Mouse (Mus musculus): ENCODE results near the gene Gm21976.

Gm21976 gene

GRCm38 (mm10) chr13:98297883-98298482, 18.3 kb downstream of the Gm21976 start:
- DNase-seq (ENCODE audit: low read depth, low spot score) = no peak

DNA sequence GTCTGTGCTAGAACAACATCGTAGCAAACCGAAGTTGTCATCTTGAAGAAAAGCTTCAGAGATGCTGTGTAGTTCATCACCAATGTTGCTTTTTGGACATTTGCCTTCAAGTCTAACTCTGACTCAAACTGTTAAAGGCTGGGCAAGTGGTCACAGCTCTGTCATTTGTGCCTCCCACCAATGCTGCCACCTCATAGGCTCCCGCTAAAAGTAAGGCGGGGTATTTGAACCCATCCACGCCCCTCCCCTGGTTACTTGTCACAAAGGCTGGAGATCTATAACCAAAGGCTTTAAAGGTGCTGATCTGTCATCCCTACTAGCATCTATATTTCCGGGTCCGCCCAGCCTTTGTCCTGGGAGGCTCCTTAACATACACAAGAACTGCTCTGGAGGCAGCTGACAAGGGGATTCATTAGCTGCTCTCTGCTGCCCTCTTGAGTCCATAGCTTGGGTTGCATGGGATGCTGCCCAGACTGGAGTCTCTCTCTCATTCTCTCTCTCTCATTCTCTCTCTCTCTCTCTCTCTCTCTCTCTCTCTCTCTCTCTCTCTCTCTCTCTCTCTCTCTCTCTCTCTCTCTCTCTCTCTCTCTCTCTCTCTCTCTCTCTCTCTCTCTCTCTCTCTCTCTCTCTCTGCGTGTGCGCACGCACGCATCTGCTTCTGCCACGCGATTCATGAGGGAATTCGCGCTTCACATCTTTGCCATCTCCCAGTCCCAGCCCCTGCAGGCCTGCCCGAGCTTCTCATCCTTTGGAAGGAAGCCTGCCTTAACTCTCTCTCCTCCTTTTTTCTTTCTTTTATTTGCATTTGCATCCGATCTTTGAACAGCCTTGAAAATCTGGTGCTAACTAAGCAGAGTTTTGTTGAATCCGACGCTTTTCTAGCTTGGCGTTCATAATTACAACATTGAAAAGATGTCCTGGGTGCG, 19.4 kb downstream of the Gm21976 start:
- peak; percentile 55 for DNase-seq (ENCODE audit: low read depth, low spot score)

- DNase-seq (ENCODE audit: low read depth, low spot score) = no peak
Observed at GRCm38 (mm10) chr13:98305257-98305656, 25.6 kb downstream of the Gm21976 start.

DNA sequence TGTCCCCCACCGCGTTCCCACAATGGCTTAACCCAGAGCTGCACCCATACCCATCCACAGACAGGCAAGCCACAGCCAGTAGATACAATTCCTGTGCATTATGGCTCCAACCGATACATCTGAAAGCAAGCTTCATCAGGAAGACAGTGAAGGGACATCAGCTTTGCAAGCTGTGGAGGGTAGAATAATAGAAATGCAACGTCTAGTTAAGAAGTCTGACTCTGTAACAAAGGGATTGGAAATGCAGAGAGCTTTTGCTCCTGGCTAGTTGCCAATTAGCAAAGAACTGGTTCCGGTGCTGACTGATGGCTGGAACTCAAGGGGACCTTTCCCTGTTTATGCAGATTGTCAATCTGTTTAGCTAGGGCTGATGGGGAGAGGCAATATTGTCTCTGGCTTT, 26.7 kb downstream of the Gm21976 start:
- DNase-seq (ENCODE audit: low read depth, low spot score) = no peak

DNA sequence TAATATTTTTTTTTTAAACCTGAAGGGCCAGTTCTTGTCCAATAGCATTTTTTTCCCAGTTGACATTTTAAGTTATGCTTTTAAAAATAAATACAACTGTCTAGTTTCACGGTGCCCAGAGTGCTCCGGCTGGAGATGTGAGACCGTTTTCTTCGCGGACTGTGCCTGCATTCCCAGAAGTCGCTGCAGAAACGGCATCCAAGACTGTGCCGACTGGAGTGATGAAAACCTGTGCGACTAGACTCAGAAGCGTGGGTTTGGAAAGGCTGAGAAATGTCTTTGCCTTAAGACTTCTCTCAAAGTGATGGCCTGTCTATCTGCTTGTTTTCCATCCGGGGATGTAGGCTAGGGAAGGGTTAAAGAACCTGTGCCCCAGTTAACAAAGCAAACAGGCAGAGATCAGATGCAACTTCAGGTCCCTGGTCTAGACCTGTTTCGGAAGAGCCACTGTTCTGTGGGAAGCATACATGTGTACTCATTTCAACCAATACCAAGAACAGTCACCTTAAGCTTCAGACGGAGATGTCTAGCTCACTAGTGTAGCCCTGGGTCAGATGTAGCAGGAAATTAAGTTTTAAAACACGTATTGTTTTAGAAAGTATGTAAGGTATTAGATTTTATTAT, 27.3 kb downstream of the Gm21976 start:
- no peak for DNase-seq (ENCODE audit: low read depth, low spot score)

GRCm38 (mm10) chr13:98308004-98308403, 28.3 kb downstream of the Gm21976 start:
- no peak for DNase-seq (ENCODE audit: low read depth, low spot score)

- DNase-seq (ENCODE audit: low read depth, low spot score) = no peak
Observed at GRCm38 (mm10) chr13:98308724-98309123, 29.0 kb downstream of the Gm21976 start.

DNA sequence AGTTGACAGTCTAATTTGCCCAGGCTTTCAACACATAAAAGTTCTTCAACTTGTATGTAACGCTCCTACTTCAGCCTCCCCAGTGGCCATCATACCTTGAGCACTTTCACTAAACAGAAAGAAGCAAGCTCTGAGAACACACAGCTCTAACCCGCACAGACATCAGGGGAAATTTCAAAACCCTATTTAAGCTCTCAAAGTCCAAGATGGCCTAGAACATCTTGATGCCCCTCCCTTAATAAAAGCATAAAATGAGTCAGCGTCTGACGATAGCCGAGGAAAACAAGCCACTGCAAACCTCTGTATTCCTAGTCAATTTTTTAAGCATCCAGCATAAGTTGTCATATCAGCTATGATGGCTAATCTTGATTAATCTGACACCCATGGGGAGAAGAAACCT, 31.9 kb downstream of the Gm21976 start:
- no peak for DNase-seq (ENCODE audit: low read depth, low spot score)

GRCm38 (mm10) chr13:98313631-98314030, 33.9 kb downstream of the Gm21976 start:
- no peak for DNase-seq (ENCODE audit: low read depth, low spot score)

DNA sequence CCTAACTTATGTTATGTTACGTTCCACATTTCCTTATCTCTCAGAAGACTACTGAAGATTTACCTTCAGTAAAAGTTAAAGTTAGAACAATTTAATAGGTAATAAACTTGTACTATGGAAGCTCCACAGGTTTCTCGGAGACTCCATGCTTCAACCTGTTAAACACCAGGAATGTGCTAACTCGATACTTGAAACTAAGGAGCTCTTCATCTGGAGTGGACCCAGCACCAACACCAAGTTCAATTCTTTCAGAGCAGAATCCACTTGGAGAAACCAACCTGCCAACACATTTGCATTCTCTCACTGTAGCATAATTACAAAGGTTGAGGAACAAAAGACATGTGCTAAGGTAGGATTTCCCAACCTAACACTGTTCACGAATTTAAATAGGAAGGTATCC, 35.4 kb downstream of the Gm21976 start:
- DNase-seq (ENCODE audit: low read depth, low spot score) = no peak

- no peak for DNase-seq (ENCODE audit: low read depth, low spot score)
Observed at GRCm38 (mm10) chr13:98316140-98316479, 36.4 kb downstream of the Gm21976 start.

DNA sequence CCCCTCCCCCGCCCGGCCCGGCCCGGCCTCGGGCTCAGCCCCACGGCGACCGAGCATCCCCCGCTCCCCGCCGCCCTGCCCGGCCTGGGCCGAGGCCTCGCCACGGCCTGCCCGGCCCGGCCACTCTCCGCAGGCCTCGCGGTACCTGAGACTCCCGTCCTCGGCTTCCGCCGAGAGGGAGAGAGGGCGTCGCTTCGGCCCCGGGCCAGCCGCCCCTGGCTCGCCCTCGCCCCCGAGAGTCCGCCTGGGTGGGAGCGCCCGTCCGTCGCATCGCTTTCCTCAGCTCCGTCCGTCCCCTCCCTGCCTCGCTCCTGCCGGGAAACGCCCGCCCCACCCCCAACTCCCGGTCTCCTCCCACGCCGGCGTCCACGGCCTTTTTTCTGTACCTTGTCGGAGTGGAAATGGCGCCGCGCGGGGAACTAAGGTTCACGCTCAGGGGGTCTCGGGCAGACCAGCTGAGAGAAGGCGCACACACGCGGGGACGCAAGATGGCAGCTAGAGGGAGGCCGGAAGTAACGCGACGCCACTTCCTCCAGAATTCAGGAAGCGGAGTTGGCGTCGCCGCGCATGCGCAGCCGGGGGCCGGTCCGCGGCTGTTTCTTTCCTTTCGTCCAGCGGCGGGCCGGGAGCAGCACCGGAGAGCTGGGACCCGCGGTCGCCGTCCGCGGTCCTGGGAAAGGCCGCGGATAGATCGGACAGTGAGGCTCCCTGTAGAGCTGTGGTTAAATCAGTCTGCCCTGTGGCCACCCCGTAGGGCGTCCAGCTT, 37.0 kb downstream of the Gm21976 start, which contains the start of gene Btf3:
TSS of gene Btf3 (minus strand) at position 527 of the 766 bp plus-strand sequence.
- DNase-seq (ENCODE audit: low read depth, low spot score) = peak; percentile 82

GRCm38 (mm10) chr13:98317246-98317677, 37.6 kb downstream of the Gm21976 start:
- DNase-seq (ENCODE audit: low read depth, low spot score) = no peak

GRCm38 (mm10) chr13:98317911-98318310, 38.2 kb downstream of the Gm21976 start:
- DNase-seq (ENCODE audit: low read depth, low spot score) = no peak

DNA sequence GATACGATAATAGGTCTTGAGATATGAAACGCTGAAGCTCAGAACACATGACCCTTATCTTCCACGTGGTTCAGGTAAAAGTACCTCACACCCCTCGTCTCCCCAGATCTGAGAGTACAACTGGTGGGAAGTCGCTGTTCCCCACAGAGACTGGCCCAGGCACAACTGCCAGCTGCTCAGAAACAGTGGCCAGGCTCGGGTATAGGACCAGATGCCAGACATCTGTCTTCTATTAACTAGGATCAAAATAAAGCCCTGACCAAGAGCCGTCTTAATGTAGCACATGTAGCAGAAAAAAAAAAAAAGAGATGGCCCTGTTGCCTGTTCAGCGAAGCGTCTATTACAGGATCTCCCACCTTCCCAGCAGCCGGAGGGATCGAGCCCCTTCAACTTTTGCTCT, 45.3 kb downstream of the Gm21976 start:
- no peak for DNase-seq (ENCODE audit: low read depth, low spot score)

DNA sequence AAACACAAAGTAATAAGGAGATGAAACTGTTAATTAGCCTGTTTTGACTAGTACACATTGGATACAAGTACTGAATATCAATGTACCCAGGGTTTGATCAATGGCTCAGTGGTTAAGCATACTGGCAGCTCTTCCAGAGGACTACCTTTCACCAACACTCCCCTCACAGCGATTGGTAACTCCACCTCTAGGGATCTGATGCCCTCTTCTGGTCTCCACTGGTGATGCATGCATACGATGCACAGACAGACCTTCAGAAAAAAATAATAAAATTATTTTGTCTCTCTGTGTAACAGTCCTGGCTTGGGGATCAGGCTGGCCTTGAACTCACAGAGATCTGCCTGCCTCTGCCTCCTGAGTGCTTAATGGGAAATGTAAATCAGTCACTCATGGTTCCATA, 52.4 kb downstream of the Gm21976 start:
- no peak for DNase-seq (ENCODE audit: low read depth, low spot score)

DNA sequence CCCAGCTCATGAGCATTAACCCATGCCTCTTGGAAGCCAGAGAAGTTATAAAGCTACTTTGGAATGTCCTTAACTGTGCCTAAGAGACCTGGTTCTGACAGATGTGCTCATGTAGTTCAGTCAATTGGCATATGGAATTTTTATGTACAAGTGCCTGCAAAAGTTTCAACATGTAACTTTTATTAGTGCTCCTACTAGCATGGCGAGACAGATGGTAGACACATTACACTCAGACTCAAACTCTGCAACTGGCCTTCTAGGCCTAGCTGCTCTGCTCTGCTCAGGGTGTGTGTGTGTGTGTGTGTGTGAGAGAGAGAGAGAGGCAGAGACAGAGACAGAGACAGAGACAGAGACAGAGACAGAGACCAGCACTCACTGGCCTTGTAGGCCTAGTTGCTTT, 56.5 kb downstream of the Gm21976 start:
- no peak for DNase-seq (ENCODE audit: low read depth, low spot score)

DNA sequence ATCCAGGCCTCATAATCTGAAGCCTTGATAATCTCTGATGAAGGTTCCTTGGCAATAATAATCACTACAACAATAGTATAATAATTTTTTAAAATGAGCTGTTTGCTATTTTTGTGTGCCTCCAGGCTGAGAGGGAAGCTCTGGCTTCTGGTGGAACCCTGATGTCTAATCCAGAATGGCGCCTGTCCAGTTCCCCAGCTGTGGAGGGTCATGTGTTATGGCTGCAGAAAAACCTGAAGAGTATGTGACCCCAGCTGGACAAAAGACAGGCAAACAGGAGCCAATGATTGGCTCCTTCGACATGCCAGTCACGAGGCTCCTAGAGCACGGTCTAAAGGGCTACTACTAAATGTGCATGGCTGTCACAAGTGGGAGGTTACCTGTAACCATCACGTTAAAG, 60.8 kb downstream of the Gm21976 start:
- no peak for DNase-seq (ENCODE audit: low read depth, low spot score)

DNA sequence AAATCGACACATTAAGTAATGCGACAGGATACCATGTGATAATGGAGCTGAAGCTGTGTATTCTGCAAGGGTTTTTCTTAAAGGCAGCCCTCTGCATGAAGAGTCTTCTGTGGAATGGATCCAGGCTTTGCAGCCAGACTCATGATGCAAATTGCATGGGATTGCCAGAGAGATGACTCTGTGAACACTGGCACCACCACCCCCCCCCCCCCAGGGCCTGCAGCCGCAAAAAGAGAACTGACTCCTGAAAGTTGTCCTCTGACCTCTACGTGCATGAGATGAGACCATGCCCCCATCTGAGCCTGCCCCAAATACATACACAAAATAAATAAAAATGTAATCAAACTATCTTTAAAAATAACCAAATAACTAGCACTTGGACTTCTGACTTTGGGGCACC, 69.8 kb downstream of the Gm21976 start:
- no peak for DNase-seq (ENCODE audit: low read depth, low spot score)

- DNase-seq (ENCODE audit: low read depth, low spot score) = no peak
Observed at GRCm38 (mm10) chr13:98351527-98351926, 71.8 kb downstream of the Gm21976 start.

GRCm38 (mm10) chr13:98352381-98352975, 72.8 kb downstream of the Gm21976 start:
- no peak for DNase-seq (ENCODE audit: low read depth, low spot score)
